Mouse (Mus musculus) adrenal gland, postnatal 10 days (tissue): ENCODE results near the gene Tceal6. TPM values are rescaled to one million over a fixed set of nuclear protein-coding genes. Genes with fewer than 3 reads are reported as not detected.
"Not testable (repeated sequence)": the region's sequence is repeated elsewhere in the genome, so short reads cannot be mapped to it uniquely, and the experiment has no call there.

ENCODE experiments used
- DNase-seq: peaks from one replicate; pipeline ENCODE4 v3.0.0; 2021; ENCODE audit warnings: mixed read lengths
- long read RNA-seq, 2 experiments: library from polyadenylated mRNA; stranded (forward); transcript quantifications; one replicate each; pipeline ENCODE4 v2.0.0; 2021
- total RNA-seq, 2 experiments: library from RNA; stranded (reverse); gene quantifications; 2 replicates each; pipeline ENCODE4 v1.2.3; 2021

Gene Tceal6
- 1 to 10 TPM in 1 of 2 experiments, under 1 TPM in 1; 0.54 to 3.6 TPM for total RNA-seq
- long read RNA-seq, experiment 1 = 0 reads
- long read RNA-seq, experiment 2, partial matches to known transcripts = 0 of 1 reads
- long read RNA-seq, experiment 2, other reads (novel, unspliced or antisense) = 0 of 1 reads

- DNase-seq = no peak
These were observed at the start of gene Tceal6 for GRCm38 (mm10) chrX:135210436-135211221. Gene Tceal6 (minus strand): TSS chrX:135210687.

- not testable (repeated sequence) for DNase-seq
These were observed 583 bp downstream of the Tceal6 start for GRCm38 (mm10) chrX:135209773-135210435.

GRCm38 (mm10) chrX:135189924-135190323, 20.6 kb downstream of the Tceal6 start:
- not testable (repeated sequence) for DNase-seq

- DNase-seq = not testable (repeated sequence)
These were observed 21.8 kb downstream of the Tceal6 start for GRCm38 (mm10) chrX:135188661-135189060.

- DNase-seq = not testable (repeated sequence)
These were observed 33.0 kb downstream of the Tceal6 start, which contains the start of gene Gm15023 for GRCm38 (mm10) chrX:135177532-135177931. Gene Gm15023 (minus strand): TSS chrX:135177632.

Other genes starting within 250 kb of the Tceal6 start
- gene Nxf2, start 245.9 kb downstream of the Tceal6 start, total RNA-seq = under 1 TPM; 0.15 to 0.18 TPM
- 1 to 10 TPM; 5.7 to 8.4 TPM for gene Zmat1, start 201.5 kb downstream of the Tceal6 start, total RNA-seq
- gene Gm15023, start 33.1 kb downstream of the Tceal6 start, total RNA-seq = not detected
- not detected for gene Pramel3, start 91.6 kb upstream of the Tceal6 start, total RNA-seq
- gene Gm5128, start 162.6 kb upstream of the Tceal6 start, total RNA-seq = not detected
- gene Gm7903, start 223.1 kb upstream of the Tceal6 start, total RNA-seq = not detected